Mouse (Mus musculus) lung, postnatal 14 days (tissue): ENCODE results near the gene Emg1.
A peak's percentile ranks its signal among the peaks of the same experiment; 100 is the strongest.

Source experiments
- DNase-seq: peaks from one replicate; pipeline ENCODE4 v3.0.0; 2021

The Emg1 gene

GRCm38 (mm10) chr6:124740211-124740887 lies 28.4 kb upstream of the Emg1 start:
- DNase-seq, result peak; percentile 49

- DNase-seq, result no peak
Measured at GRCm38 (mm10) chr6:124739231-124739796, 27.3 kb upstream of the Emg1 start.

- peak; percentile 73 for DNase-seq
Measured at GRCm38 (mm10) chr6:124738511-124739023, 26.6 kb upstream of the Emg1 start, which contains the start of gene Ptpn6. Gene Ptpn6, minus strand, starts transcription at chr6:124738714.

GRCm38 (mm10) chr6:124737040-124737439 lies 25.1 kb upstream of the Emg1 start:
- no peak for DNase-seq

- no peak for DNase-seq
Measured at GRCm38 (mm10) chr6:124734417-124734816, 22.4 kb upstream of the Emg1 start.

GRCm38 (mm10) chr6:124732476-124733370 lies 20.7 kb upstream of the Emg1 start:
- DNase-seq, result peak; percentile 57

- no peak for DNase-seq
Measured at GRCm38 (mm10) chr6:124731038-124731437, 19.1 kb upstream of the Emg1 start.

GRCm38 (mm10) chr6:124729850-124730705 lies 18.1 kb upstream of the Emg1 start:
- no peak for DNase-seq

GRCm38 (mm10) chr6:124728621-124729020 lies 16.6 kb upstream of the Emg1 start:
- no peak for DNase-seq

- no peak for DNase-seq
Measured at GRCm38 (mm10) chr6:124724472-124724871, 12.5 kb upstream of the Emg1 start.

- DNase-seq, result no peak
Measured at GRCm38 (mm10) chr6:124723541-124723940, 11.6 kb upstream of the Emg1 start.

- no peak for DNase-seq
Measured at GRCm38 (mm10) chr6:124722876-124723473, 11.0 kb upstream of the Emg1 start.

- DNase-seq, result no peak
Measured at GRCm38 (mm10) chr6:124720904-124721303, 8.9 kb upstream of the Emg1 start.

- no peak for DNase-seq
Measured at GRCm38 (mm10) chr6:124719354-124719978, 7.5 kb upstream of the Emg1 start.

- peak; percentile 72 for DNase-seq
Measured at GRCm38 (mm10) chr6:124718703-124719102, 6.7 kb upstream of the Emg1 start.

- DNase-seq, result no peak
Measured at GRCm38 (mm10) chr6:124717968-124718367, 6.0 kb upstream of the Emg1 start.

- DNase-seq, result peak; percentile 64
Measured at GRCm38 (mm10) chr6:124716864-124717490, 5.0 kb upstream of the Emg1 start.

GRCm38 (mm10) chr6:124712918-124713317 lies 940 bp upstream of the Emg1 start:
- no peak for DNase-seq

GRCm38 (mm10) chr6:124708289-124708889 lies 3.6 kb downstream of the Emg1 start:
- DNase-seq, result no peak

- DNase-seq, result no peak
Measured at GRCm38 (mm10) chr6:124706061-124706627, 5.8 kb downstream of the Emg1 start.
